Mouse (Mus musculus) neutrophil, adult 5-6 weeks (primary cell): ENCODE measurements around the gene Ap4m1. TPM values are rescaled to one million over a fixed set of nuclear protein-coding genes. Genes with fewer than 3 reads are reported as not detected.

Experiments used
- total RNA-seq: library from RNA; stranded (forward); fragments of 200-1000 nt; gene quantifications from 2 replicates; pipeline ENCODE4 v1.2.3, GENCODE M21; 2017

The Ap4m1 gene
- total RNA-seq, 1 experiment from 2014 or later, result 18.4 TPM

Other genes with a start within 250 kb of the Ap4m1 start
- not detected in 2 replicates for gene Gjc3, start 208.9 kb upstream of the Ap4m1 start, total RNA-seq
- gene Azgp1, start 190.5 kb upstream of the Ap4m1 start, total RNA-seq, result not detected in 2 replicates
- not detected in 2 replicates for gene Smok3a, start 150.7 kb upstream of the Ap4m1 start, total RNA-seq
- not detected in 2 replicates for gene Smok3b, start 150.6 kb upstream of the Ap4m1 start, total RNA-seq
- 0.35 TPM in 1 of 2 replicates, not detected in the other for gene Smok3c, start 118.8 kb upstream of the Ap4m1 start, total RNA-seq
- gene Zkscan1, start 86.9 kb upstream of the Ap4m1 start, total RNA-seq, result 15.2 and 18.7 TPM in 2 replicates
- 8.5 and 11.5 TPM in 2 replicates for gene Zscan21, start 55.1 kb upstream of the Ap4m1 start, total RNA-seq
- gene Zfp113, start 16.3 kb upstream of the Ap4m1 start, total RNA-seq, result 6.4 and 8.6 TPM in 2 replicates
- 14.2 and 19.2 TPM in 2 replicates for gene Cops6, start 10.9 kb upstream of the Ap4m1 start, total RNA-seq
- gene Mcm7, start 420 bp downstream of the Ap4m1 start, total RNA-seq, result 86.1 and 89.7 TPM in 2 replicates
- gene Taf6, start 15.4 kb downstream of the Ap4m1 start, total RNA-seq, result 26.5 and 26.7 TPM in 2 replicates
- 26.9 and 31.3 TPM in 2 replicates for gene Cnpy4, start 15.5 kb downstream of the Ap4m1 start, total RNA-seq
- 0.81 and 0.86 TPM in 2 replicates for gene Mblac1, start 22.3 kb downstream of the Ap4m1 start, total RNA-seq
- gene Nxpe5, start 53.9 kb downstream of the Ap4m1 start, total RNA-seq, result not detected in 2 replicates
- 27.3 and 36.7 TPM in 2 replicates for gene Lamtor4, start 83.5 kb downstream of the Ap4m1 start, total RNA-seq
- 77.2 and 79.3 TPM in 2 replicates for gene BC037034, start 92.0 kb downstream of the Ap4m1 start, total RNA-seq
- 0.37 TPM in 1 of 2 replicates, not detected in the other for gene Gal3st4, start 100.8 kb downstream of the Ap4m1 start, total RNA-seq
- gene Gm43720, start 108.0 kb downstream of the Ap4m1 start, total RNA-seq, result not detected in 2 replicates
- 3.8 and 4.3 TPM in 2 replicates for gene Gpc2, start 108.0 kb downstream of the Ap4m1 start, total RNA-seq
- gene Stag3, start 108.2 kb downstream of the Ap4m1 start, total RNA-seq, result 2.6 and 3.6 TPM in 2 replicates
- not detected in 2 replicates for gene Pvrig, start 170.0 kb downstream of the Ap4m1 start, total RNA-seq